Mouse (Mus musculus) brain, adult 2 months (tissue): ENCODE measurements at regions not wholly inside any gene's neighbourhood (a gene's known extent, or its start where the extent isn't known, plus 50 kb on each side); places are given as distances from the start of the nearest gene placed in this dataset.

Experiments
- DNase-seq: peaks from one replicate; pipeline ENCODE4 v3.0.0; 2011; ENCODE audit warnings: low read depth, low spot score

DNA sequence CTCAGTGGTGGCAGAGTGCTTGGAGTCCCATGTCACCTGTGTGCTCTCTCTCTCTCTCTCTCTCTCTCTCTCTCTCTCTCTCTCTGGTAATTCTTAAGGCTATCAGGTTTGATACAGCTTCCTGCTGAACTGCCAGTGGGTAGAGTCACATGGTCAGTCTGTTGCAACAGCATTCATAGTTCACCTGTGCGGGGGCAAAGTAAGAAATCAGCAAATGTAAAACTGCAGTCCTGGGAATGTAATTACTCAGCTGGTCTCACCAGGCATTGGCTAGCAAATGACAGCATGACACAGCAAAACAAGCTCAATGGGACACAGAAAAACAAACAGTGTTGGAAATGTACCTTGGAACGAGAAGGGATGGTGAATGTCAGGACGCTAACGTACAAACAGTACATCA is 422.7 kb downstream of the Ppargc1a start:
- no peak for DNase-seq

DNA sequence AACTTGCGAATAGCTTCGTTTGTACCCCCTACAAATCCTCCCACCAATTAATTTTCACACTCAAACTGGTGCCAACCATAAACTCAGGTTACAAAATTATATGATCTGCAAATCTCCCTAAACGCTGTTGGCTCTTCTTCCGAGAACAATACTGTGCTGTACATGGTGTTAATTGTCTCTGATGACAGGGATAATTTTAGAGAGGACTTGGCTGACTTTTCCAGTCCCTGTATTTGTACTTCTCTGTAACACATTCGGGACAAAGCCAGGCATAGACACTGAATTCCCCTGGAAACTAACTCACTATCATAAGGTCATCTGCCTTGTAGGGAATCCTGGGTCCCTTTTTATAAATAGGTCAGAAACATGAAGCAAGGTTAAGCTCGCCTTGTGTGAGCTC is 442.4 kb downstream of the Ppargc1a start:
- DNase-seq = peak; percentile 18

DNA sequence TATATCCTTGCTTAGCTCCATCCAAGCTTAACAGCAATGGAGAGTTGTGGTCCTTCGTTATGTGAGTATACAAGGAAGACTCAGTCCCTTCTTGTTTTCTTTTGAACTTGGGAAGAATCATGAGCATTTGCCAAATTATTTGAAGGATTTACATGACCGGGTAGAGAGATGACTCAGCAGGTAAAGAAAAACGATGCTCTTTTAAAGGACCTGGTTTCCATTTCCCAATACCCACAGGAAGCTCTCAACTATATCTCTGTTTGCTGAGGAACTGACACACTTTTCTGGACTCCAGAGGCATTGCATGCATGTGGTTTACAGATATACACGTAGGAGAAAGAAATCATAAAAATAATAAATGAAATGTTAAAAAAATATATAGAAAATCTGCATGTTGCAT is 457.5 kb downstream of the Ppargc1a start:
- no peak for DNase-seq

DNA sequence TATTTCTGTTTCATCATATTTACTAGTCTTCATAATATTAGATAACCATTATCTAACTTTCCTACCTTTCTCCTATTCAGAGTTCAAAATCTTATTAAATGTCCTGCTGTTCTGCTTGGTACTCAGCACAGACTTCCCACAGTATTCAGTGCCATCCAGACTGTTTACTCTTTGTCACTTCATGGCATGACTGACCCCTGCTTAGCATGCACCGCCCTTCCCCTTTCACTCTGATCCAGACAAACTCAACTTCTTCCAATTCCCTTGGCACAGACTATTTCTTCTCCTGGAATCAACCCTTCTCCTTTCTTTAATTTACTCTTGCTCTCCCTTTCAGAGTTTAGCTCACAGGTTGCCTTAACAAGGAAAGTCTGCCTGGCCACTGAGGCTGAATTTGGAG is 458.8 kb downstream of the Ppargc1a start:
- DNase-seq = no peak

DNA sequence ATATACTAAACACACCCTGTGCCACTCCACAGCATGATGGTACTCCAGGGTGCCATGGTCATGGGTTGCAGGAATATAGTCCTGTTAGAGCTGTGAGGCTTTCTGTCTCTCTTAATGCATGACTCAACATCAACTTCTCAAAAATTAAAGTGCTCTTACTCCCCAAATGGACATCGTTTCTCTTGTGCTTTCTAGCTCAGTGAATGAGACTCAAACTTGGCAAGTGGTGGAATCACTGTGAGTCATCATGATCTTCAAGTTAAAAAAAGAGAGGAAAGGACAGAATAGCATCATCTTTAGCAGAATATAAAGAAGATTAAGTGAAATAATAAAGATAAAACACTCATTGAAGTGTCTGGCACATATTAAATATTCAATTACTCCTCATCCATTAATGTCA is 459.3 kb downstream of the Ppargc1a start:
- DNase-seq = peak; percentile 68

DNA sequence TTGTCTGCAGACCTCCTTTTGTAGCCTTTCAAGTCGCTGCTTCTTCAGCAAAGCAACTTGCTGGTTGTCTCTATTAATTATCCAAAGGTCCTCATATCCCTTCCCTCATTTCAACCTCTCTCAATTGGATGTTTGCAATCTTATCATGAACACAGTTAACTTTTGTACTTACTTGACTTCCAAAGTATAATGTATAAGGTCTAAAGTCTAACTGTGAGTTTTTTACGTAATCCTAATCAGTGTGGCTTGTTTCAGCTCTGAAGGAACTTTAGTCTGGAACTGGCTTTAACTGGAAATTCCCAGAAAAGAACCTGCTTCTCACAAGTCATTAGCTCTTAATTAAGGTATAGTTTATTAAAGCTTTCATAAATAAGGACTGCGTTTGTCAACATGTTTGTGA is 467.6 kb downstream of the Ppargc1a start:
- DNase-seq = no peak

DNA sequence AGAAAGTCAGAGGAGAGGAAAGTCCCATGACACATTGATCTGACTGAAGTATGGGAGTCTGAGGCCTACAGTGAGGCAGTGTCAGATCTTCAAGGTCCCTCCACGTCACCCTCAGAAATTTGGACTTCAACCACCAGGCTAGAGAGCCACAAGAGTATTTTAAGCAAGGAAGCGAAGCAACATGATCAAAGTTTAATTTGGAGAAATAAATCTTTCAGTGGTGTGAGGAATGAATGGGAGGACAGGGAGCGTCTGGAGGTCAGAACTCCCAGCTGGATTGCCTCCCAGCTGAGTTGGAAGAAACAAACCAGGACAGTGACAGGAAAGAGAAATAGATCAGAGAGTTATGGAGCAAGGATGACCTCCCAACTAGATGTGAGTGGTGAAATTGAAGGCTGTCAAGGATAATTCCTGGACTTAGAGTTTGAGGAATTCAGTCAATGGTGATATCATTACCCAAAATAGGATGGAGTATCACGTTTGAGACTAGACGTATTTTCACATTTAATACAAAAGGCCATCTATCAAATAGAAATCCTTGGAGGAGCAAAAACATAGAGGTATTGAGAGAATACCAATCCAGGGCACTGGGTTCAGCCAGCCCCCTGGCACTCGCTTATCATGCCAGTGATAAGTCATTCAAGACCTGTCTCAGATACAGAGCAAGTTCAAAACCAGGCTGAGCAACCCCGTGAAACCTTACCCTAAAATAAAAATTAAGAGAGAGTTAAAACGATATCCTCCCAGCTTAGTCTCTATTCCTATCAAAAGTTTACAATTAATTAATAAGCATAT is 494.7 kb downstream of the Ppargc1a start:
- peak; percentile 4 for DNase-seq

GRCm38 (mm10) chr5:51072146-51072545 is 495.4 kb downstream of the Ppargc1a start:
- DNase-seq = no peak

GRCm38 (mm10) chr5:51069668-51070067 is 497.9 kb downstream of the Ppargc1a start:
- no peak for DNase-seq

DNA sequence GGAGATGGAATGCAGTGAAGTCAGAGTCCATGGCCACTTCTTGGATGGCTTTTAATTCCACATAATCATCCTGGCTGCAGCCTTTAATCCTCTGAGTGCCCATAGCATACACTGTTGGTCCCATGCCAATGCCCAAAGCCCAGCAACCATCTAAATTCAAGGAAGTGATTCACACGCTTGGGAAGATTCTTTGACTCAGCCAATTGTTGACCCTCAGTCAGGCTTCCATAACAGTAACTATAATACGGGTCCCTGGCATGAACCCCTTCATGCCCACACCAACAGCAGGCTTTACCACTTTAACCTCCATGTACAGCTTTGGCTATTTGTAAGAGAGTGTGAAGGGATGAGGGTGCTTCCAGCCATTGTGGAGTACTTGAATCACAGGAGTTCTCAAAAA is 521.7 kb downstream of the Ppargc1a start:
- DNase-seq = no peak

GRCm38 (mm10) chr5:51041541-51042217 is 525.8 kb downstream of the Ppargc1a start:
- DNase-seq = peak; percentile 16

DNA sequence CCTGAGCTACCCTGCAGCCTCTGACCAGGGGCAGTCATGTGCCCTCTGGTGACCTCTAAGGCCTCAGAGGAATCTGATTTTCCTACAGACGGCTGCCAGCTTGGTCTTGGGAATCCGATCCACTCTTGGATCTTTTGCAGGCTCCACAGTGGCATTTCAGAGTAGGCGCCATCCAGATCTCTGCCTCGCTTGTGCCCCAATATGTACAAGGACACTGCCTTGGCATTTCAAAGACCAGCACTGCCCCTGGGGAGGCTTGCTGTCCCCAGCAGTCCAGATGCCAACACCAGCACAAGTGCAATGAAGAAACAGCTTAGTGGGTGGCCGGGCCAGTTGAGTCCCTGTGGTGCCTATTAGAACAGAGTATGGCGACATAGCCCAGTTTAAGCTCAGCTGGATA is 526.6 kb downstream of the Ppargc1a start:
- DNase-seq = no peak

DNA sequence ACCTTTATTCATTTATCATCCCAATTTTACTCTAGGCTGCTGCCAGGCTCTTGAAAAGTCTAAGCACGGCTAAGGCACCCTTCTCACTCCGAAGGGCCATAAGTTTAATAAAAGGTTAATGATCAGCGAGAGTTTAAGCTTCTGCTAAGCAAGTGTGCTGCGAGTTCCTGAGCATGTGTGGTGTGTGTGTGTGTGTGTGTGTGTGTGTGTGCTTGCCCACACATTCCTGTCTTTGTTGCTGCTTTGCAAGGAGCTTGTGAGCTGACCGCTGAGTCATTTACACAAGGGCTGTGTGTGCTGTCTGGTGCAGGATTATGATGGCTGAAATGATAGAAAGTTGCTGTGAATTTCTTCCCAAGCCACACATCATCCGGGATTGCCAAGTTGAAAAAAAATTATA is 527.1 kb downstream of the Ppargc1a start:
- no peak for DNase-seq

DNA sequence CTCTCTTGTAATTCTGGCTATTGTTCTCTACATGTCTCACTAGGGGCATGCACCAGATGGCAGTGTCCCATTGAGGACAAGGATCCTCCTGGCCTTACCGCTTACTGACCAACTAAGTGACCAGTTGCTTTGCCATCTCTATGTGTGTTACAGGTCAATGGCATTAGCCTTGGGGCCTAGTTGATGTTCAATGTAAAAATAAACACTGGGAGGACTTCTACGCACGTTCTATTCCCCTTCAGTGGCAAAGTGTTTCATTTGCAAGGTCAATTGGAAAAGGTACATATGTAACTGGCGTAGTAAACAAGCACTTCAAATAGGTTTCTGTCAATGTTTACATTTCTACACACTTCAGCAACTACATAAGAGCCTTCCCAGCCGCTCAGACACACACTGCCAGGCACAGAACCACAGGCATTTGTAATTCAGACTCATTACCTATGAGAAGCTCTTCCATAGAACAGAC is 527.8 kb downstream of the Ppargc1a start:
- peak; percentile 7 for DNase-seq

- DNase-seq = peak; percentile 3
These were observed 531.0 kb downstream of the Ppargc1a start for GRCm38 (mm10) chr5:51036450-51036990.

DNA sequence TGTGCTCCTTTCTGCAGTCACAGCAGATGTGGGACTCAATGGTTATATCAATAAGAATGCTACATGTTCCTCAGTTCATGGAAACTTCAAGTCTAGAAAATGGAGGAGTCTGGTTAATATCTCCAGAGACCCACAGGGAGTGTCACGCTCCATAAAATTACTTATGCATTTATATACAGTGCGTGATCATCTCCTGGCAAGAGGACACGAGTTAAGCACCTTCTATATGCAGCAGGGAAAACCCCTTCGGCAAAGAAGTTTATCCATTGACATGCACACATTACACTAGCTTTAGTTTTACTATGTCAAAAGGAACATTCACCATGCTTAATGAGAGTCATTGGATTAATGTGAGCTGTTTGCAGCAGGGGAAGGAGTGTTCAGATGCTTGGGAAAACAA is 538.6 kb downstream of the Ppargc1a start:
- DNase-seq = no peak

GRCm38 (mm10) chr5:50990822-50991537 is 576.5 kb downstream of the Ppargc1a start:
- DNase-seq = peak; percentile 37
